Mouse (Mus musculus): ENCODE measurements around the gene Sugt1.

GRCm38 (mm10) chr14:79607352-79607751, 19.9 kb downstream of the Sugt1 start:
- TF ChIP-seq MEF2A (IDR thresholded peaks at IDR 0.05; ENCODE audit: extremely low read depth, insufficient replicate concordance, low read depth, low read length, poor library complexity, severe bottlenecking) (no peak), CTCF (IDR thresholded peaks at IDR 0.05 in 2 of 3, conservative IDR thresholded peaks at IDR 0.05 in 1 of 3; ENCODE audit: control insufficient read depth in 1 of 3, insufficient read depth in 1 of 3, low read depth in 2 of 3, low read length in 3 of 3, poor library complexity in 1 of 3, severe bottlenecking in 1 of 3) (no peak), EP300 (IDR thresholded peaks at IDR 0.05; ENCODE audit: low read depth in 1 of 2, low read length in 2 of 2) (no peak), GATA1 (IDR thresholded peaks at IDR 0.05; ENCODE audit: low read depth, low read length) (no peak), POLR2A (IDR thresholded peaks at IDR 0.05; ENCODE audit: control insufficient read depth in 1 of 2, insufficient read depth in 1 of 2, low read depth in 1 of 2, low read length in 2 of 2, poor library complexity in 1 of 2) (no peak), MXI1 (IDR thresholded peaks at IDR 0.05; ENCODE audit: low read depth, low read length) (no peak), ETS1 (IDR thresholded peaks at IDR 0.05; ENCODE audit: low read depth, low read length) (no peak), USF1 (IDR thresholded peaks at IDR 0.05; ENCODE audit: low read depth, low read length) (no peak), MAFK (IDR thresholded peaks at IDR 0.05; ENCODE audit: borderline replicate concordance, low read depth, low read length) (no peak)

Data from MEL (cell line).